Mouse (Mus musculus): ENCODE results near the gene Ppfia3.
"Not testable (repeated sequence)": the region's sequence is repeated elsewhere in the genome, so short reads cannot be mapped to it uniquely, and the experiment has no call there.

Gene Ppfia3

DNA sequence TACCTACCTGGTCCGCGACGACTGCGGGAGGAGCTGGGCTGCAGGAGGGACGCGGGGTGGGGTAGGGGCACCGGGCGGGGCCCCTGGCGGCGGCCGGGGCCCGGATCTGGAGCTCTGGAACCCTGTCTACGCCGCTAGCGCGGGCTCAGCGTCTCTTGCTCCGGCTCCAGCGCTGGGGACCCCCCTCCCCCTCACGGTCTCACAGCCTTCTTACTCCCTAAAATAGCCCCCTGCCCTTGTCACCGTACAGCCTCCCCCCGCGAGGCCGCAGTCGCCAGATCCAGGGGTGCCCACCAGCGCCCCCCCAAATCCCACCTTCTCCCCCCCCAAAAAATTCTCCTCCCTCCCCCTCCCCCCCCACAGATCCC, at the start of gene Ppfia3:
Gene Ppfia3, minus strand, starts transcription at position 368 of the 368 bp plus-strand sequence.
- in situ Hi-C loops (cut with MboI; ENCODE audit: low pct_unique_long_range_greater_than_20kb in 1 of 2, low sequenced_read_pairs in 2 of 2, unreplicated experiment in 1 of 2): no loop called here

DNA sequence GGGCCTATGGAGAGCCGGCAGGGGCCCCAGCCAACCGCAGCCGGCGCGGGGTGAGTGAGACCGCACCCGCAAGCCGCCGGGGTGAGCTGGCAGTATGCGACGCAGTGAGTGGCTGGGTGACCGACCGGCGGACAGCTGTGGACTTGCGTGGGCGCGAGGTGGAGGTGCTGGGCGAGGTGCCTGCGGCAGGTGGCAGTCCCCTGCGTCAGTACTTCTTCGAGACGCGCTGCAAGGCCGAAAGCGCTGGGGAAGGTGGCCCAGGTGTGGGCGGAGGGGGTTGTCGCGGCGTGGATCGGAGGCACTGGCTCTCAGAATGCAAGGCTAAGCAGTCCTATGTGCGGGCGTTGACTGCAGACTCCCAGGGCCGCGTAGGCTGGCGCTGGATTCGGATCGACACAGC, 48.8 kb upstream of the Ppfia3 start:
- in situ Hi-C loops (cut with MboI; ENCODE audit: low pct_unique_long_range_greater_than_20kb in 1 of 2, low sequenced_read_pairs in 2 of 2, unreplicated experiment in 1 of 2): no loop called here

DNA sequence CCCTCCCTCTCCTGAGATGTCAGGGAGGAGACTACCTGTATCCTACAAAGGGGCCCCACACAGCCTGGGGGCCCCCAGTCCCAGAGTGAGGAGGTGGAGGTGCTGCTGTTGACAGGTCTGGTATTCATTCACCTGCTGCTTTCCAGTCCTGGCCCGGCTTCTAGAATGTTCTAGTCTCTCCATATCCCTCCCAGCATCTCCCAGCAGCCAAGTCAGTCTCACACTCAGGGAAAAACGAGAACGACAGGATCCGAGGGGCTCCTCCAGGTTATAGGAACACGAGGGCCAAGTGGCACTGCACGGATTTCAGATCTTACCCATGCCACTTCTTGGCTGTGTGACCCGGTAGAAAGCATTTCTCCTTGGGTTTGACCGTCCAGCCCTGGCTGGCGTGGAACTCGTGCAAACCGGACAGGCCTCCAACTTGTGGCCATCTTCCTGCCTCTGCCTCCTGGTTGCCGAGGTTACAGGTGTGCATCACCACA, 48.0 kb upstream of the Ppfia3 start:
- in situ Hi-C loops (cut with MboI; ENCODE audit: low pct_unique_long_range_greater_than_20kb in 1 of 2, low sequenced_read_pairs in 2 of 2, unreplicated experiment in 1 of 2): no loop called here

DNA sequence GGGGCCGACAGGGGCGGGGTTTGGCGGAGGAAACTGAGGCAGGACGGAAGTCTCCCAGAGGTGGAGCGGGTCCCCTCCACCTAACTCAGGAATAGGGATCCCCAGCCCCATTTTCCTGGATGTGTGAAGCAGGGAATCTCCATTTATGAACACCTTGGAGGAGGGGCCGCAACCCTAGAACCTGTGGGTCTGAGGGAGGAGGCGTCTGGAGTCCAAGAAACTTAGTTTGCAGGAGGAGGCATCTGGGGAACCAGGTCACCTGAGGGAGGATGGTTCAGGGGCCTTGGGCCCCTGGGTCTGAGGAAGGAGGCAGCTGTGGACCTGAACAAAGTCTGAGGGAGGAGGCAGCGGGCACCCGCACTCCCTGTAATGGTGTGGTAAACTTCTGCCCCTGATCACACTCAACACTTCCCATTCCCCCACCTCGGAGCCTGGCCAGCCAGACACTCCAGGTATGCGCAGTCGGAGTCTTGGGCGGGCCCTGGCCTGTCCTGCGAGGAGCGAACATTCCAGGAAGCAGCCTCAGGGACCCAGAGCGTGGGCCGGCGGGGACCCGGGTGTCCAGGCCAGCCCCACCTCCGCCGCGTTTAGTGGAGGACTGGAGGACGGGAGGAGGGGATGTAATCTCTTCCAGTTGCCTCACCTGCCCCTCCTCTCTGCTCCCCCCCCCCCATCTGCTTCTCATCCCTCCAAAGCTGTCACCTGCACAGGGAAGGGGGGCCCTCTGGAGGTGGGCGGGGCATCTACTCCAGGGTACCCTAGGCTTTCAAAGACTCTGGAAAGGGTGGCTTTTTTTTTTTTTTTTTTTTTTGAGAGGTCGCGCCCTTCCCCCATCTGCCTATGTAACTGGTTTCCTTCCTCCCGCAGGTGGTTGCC, 47.3 kb upstream of the Ppfia3 start:
- in situ Hi-C loops (cut with MboI; ENCODE audit: low pct_unique_long_range_greater_than_20kb in 1 of 2, low sequenced_read_pairs in 2 of 2, unreplicated experiment in 1 of 2): no loop called here

DNA sequence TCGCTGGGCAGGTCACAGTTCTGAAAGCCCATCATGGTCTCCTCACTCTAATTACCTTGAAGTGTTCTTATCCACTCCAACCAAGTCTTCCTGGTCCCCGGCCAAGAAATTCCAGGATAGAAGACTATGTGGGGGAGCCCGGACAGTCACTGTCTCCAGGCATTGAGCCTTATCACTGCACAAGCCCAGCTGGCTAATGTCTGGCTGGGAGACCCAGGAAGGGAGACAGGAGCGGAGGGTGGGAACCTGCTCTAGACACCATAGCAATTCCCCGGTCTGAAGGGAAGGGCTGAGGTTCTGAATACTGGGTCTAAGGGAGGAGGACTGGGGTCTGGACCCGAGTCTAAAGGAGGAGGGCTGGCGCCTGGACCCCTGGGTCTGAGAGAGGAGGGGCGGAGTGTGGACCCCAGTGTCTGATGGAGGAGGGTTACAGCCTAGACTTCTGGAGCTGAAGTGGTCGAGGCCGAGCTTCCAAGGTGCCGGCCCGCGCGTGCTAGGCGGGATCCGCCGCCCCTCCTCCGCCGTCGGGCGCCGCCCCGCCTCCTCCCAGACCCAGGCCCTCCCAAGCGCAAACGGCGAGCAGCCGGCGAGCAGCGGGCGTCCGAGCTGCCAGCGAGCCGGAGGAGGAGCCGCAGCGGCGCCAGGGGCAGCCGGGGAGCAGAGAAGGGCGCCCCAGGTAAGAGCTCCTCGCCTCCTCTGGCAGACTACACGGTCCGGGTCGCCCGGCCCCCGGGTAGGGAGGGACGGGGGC, 46.5 kb upstream of the Ppfia3 start, which contains the start of gene Ntf5:
Gene Ntf5, plus strand, starts transcription at position 583 of the 751 bp plus-strand sequence.
- in situ Hi-C loops (cut with MboI; ENCODE audit: low pct_unique_long_range_greater_than_20kb in 1 of 2, low sequenced_read_pairs in 2 of 2, unreplicated experiment in 1 of 2): no loop called here

DNA sequence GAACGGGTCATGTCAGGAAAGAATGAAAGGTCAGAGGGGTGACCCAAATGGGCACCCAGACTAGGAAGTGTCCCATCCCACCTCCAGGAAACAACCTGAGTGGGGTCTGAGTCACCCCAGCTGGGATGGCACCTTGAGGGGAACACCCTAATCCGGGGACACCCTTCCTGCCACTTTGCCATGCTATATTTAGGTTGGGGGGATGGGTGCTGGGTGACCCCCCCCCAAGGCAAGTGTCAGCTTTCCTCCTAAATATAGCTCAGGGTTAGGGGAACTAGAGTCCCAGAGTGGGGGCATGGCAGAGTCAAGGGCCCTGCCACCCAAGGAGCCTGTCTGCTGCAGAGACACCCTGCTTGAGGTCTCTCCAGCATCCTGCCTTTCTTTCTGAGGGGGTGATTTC, 45.6 kb upstream of the Ppfia3 start:
- in situ Hi-C loops (cut with MboI; ENCODE audit: low pct_unique_long_range_greater_than_20kb in 1 of 2, low sequenced_read_pairs in 2 of 2, unreplicated experiment in 1 of 2): no loop called here

DNA sequence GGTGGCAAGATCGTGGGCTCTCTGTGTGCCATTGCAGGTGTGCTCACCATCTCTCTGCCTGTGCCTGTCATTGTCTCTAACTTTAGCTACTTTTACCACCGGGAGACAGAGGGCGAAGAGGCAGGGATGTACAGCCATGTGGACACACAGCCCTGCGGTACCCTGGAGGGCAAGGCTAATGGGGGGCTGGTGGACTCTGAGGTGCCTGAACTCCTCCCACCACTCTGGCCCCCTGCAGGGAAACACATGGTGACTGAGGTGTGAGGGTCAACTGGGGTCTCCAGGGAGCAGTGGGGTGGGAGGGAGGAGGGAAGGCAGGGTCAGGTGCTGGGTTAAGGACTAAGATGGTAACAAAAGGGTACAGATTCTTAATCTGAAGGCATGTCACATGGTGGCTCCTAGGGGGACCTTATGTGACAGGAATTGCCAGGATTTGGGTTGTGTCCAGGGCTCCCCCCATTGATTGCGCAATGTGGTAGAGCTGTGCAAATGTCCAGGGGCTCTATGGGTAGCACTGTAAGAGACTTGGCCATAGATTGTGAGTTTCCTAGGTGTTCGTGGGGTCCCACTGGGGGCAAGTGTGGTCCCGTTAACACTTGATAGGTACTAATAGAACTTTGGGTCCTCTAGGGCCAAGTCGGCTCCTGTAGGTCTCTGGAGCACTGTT, 42.8 kb upstream of the Ppfia3 start:
- in situ Hi-C loops (cut with MboI; ENCODE audit: low pct_unique_long_range_greater_than_20kb in 1 of 2, low sequenced_read_pairs in 2 of 2, unreplicated experiment in 1 of 2): no loop called here

DNA sequence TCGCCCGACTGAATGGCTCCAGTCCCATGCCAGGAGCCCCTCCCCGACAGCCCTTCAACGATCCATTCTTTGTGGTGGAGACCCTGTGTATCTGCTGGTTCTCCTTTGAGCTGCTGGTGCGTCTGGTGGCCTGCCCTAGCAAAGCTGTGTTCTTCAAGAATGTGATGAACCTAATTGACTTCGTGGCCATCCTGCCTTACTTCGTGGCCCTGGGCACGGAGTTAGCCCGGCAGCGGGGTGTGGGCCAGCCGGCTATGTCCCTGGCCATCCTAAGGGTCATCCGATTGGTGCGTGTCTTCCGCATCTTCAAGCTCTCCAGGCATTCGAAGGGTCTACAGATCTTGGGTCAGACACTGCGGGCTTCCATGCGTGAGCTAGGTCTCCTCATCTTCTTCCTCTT, 42.1 kb upstream of the Ppfia3 start:
- in situ Hi-C loops (cut with MboI; ENCODE audit: low pct_unique_long_range_greater_than_20kb in 1 of 2, low sequenced_read_pairs in 2 of 2, unreplicated experiment in 1 of 2): no loop called here

DNA sequence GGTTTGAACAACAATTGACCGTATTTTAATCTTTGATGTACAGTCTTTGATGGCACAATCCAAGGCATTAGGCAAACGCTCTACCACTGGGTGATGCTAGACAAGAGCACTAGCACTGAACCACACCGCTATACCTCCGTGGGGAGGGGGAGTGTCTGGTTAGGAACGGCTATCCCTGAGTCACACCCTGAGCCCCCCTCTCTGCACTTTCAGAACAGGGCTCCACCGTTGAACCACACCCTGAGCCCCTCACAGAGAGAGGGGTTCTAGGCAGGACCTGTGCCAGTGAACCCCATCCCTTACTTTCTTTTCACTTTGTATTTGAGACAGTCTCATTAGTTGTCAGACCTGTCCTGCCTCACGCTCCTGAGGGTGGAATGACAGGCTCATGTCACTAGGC, 41.5 kb upstream of the Ppfia3 start:
- in situ Hi-C loops (cut with MboI; ENCODE audit: low pct_unique_long_range_greater_than_20kb in 1 of 2, low sequenced_read_pairs in 2 of 2, unreplicated experiment in 1 of 2): no loop called here

DNA sequence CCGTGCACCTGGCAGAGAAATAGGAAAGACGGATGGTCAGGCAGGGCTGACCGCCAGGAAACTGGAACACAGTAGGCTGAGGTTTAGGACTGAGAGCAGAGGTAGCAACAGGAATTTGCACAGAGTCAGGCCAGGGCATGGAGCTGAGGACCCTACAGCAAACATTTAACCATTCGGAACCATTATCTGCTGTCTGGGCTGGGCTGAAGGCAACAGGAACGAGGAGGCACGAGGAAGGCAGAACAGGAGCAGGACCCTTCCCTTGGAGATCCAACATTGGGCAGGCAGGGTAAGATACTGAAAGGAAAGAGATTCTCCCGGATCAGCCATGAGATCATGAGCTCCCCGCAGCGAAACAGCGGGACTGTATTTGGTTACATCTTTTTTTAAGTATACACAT, 41.0 kb upstream of the Ppfia3 start:
- in situ Hi-C loops (cut with MboI; ENCODE audit: low pct_unique_long_range_greater_than_20kb in 1 of 2, low sequenced_read_pairs in 2 of 2, unreplicated experiment in 1 of 2): no loop called here

DNA sequence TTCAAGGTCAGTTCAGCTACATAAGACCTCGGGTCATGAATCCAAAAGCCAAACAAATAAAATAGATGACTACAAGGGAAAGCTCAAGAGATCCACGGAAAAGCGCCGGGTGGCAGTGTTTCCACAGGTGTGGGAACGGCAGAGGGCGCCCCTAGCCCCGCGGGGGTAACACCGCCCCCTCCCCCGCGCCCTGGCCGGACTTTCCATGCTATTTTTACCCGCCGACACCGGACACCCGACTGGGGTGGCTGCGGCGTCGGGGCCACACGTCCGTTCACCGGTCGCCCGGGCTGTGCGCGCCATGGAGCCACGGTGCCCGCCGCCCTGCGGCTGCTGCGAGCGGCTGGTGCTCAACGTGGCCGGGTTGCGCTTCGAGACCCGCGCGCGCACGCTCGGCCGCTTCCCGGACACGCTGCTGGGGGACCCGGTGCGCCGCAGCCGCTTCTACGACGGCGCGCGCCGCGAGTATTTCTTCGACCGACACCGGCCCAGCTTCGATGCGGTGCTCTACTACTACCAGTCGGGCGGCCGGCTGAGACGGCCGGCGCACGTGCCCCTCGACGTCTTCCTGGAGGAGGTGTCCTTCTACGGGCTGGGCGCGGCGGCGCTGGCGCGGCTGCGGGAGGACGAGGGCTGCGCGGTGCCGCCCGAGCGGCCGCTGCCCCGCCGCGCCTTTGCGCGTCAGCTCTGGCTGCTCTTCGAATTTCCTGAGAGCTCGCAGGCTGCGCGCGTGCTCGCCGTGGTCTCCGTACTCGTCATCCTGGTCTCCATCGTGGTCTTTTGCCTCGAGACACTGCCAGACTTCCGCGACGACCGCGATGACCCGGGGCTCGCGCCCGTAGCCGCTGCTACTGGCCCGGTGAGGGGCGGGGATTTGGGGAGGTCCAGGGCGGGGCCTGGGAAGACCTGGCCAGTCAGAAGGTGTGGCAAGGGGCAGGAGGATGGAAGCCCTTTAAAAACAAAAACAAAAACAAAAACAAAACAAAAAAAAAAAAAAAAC, 39.6 kb upstream of the Ppfia3 start:
- in situ Hi-C loops (cut with MboI; ENCODE audit: low pct_unique_long_range_greater_than_20kb in 1 of 2, low sequenced_read_pairs in 2 of 2, unreplicated experiment in 1 of 2): no loop called here

DNA sequence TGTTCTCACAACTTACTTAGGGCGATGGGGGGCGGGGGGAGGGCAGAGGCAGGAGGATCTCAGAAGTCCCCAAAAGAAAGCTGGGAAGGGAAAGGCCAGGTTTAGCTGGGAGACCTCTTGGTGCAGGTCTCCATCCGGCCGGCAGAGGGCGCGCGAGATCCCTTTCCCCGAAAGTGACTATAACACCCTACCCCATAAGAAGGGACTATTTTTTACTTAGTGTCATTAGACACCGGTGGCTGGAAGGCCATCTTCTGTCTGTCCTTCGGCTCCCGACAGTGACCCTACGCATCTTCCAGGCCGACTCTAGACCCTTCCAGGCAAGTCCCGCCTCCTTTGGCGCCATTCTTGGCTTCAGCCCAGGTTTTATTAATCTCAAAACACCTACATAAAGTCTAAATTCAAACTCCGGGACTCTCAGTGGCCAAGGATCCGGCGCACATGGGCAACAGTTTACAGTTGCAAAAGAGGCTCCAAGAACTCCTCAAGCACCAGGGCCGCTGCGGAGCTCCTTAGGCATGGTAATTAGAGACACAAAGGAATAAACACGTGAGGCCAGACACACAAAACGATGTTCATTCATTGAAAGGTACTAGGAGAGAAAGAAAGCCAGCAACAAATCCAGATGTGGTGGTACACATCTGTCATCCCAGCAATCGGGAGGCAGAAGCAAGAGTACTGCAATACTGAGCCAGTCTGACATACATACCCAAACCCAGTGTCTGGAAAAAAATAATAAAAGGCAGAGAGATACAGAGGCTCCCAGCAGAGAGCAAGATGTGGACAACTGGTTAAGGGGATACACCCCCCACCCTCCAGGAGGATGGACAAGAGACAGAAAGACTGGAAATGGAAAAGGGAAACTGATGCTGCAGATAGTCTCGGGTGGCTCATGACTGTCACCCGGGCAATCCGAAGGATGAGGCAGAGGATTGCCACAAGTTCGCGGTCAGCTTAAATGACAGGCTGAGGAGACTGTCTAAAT, 38.6 kb upstream of the Ppfia3 start, which contains the start of gene Kcna7:
Gene Kcna7, plus strand, starts transcription at position 563 of the 985 bp plus-strand sequence.
- in situ Hi-C loops (cut with MboI; ENCODE audit: low pct_unique_long_range_greater_than_20kb in 1 of 2, low sequenced_read_pairs in 2 of 2, unreplicated experiment in 1 of 2): no loop called here

DNA sequence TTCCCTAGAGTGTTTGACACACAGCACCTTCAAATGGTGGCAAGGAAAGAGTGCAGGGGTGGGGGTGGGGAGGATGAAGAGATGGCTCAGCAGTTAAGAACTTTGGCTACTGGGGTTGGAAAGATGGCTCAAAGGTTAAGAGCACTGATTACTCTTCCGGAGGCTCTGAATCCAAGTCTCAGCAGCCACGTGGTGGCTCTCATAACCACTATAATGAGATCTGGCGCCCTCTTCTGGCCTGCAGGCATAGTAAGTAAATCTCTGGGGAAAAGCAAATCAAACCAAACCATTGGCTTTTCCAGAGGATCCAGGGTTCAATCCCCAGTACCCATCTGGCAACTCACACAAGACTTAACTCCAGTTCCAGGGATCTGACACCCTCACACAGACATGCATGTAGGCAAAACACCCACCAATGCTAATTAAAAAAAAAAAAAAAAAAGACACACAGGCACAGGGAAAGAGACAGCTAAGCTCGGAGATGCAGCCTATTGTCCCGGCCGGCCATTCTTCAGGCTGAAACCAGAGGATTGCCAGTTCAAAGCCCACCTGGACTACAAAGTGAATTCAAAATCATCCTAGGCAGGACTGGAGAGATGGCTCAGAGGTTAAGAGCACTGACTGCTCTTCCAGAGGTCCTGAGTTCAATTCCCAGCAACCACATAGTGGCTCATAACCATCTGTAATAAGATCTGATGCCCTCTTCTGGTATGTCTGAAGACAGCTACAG, 36.9 kb upstream of the Ppfia3 start:
- in situ Hi-C loops (cut with MboI; ENCODE audit: low pct_unique_long_range_greater_than_20kb in 1 of 2, low sequenced_read_pairs in 2 of 2, unreplicated experiment in 1 of 2): no loop called here

DNA sequence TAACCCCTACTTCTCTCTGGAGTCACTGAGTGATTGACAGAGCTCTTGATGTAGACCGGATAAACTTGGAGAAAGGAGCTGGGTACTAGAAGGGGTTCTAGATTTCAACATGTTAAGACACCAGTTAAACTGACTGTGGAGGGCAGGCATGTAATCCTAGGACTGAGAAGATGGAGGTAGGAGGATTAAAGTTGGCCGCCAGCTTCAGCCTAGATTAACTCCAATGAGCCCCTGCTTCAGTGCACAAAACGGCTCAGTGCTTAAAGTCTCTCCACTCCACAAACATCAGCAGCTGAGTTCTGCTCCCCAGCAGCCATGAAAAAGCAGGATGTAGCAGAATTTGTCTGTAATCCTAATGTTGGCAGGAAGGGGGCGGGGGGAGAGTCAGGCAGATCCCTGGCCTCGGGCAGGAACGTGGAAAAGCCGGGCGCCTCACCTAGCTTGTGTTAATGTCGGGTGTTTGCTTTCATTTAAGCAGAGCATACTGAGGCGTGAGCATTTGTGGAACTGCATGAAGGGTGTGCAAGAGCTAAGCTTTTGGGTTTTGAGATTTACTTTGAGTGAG, 34.8 kb upstream of the Ppfia3 start:
- in situ Hi-C loops (cut with MboI; ENCODE audit: low pct_unique_long_range_greater_than_20kb in 1 of 2, low sequenced_read_pairs in 2 of 2, unreplicated experiment in 1 of 2): no loop called here

DNA sequence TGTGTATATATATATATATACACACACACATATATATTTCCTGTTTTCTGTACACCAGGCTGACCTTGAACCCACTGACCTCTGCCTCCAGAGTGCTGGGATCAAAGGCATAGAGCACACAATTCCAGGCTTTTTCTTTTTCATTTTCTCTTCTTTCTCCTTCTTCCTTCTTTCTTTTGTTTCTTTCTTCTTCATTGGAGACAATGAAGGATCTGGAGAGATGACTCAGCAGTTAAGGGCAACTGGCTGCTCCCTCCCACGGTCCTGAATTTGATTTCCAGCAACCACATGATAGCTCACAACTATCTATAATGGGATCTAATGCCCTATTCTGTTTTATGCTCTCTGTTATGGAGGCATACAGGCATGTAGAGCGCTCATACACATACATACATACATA, 30.0 kb upstream of the Ppfia3 start:
- in situ Hi-C loops (cut with MboI; ENCODE audit: low pct_unique_long_range_greater_than_20kb in 1 of 2, low sequenced_read_pairs in 2 of 2, unreplicated experiment in 1 of 2): no loop called here

DNA sequence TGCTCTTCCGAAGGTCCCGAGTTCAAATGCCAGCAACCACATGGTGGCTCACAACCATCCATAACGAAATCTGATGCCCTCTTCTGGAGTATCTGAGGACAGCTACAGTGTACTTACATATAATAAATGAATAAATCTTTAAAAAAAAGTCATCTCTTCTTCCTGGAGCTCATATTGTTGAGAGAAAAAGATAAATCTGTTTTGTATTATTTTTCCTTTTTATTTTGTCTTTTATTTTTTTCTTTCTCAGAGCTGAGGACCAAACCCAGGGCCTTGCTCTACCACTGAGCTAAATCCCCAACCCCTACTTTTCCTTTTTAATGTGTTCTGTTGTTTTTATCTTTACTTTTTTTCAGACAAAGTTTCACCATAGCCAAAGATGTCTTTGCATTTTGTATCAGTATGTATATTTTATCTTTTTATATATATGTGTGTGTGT, 29.5 kb upstream of the Ppfia3 start:
- in situ Hi-C loops (cut with MboI; ENCODE audit: low pct_unique_long_range_greater_than_20kb in 1 of 2, low sequenced_read_pairs in 2 of 2, unreplicated experiment in 1 of 2): not testable (repeated sequence)
